Mouse (Mus musculus) ES-E14 (cell line): Measurements from ENCODE around the gene Tma16. TPM values are rescaled to one million over a fixed set of nuclear protein-coding genes. Genes with fewer than 3 reads are reported as not detected.

Experiments
- DNase-seq: peaks from one replicate; pipeline ENCODE4 v3.0.0-alpha.2; 2013; ENCODE audit warnings: low read depth, low spot score
- H3K27ac ChIP-seq: 2 replicates; pipeline ENCODE4 v1.5.1; 2012; ENCODE audit warnings: low read depth, mild to moderate bottlenecking, low read length, moderate library complexity, mixed read lengths; ENCODE audit not compliant: poor library complexity, insufficient read depth, severe bottlenecking
- H3K36me3 ChIP-seq: 2 replicates; pipeline ENCODE4 v1.6.1; 2012; ENCODE audit warnings: mild to moderate bottlenecking, low read length, moderate library complexity, mixed read lengths; ENCODE audit not compliant: control insufficient read depth, poor library complexity, insufficient read depth, severe bottlenecking
- H3K4me1 ChIP-seq, 2 experiments: fragments of 150-350 bp in 1 of 2; sonication (generic) in 1 of 2; 2 replicates each; pipeline ENCODE4 v1.6.1; 2012; ENCODE audit warnings: low read length in 2 of 2, mild to moderate bottlenecking in 1 of 2, mixed read lengths in 1 of 2; ENCODE audit not compliant: control insufficient read depth in 2 of 2, insufficient read depth in 2 of 2, poor library complexity in 1 of 2
- H3K4me3 ChIP-seq, 2 experiments: fragments of 150-350 bp in 1 of 2; sonication (generic) in 1 of 2; 2 replicates each; pipeline ENCODE4 v1.5.1; 2012; ENCODE audit warnings: low read length in 2 of 2, low read depth in 1 of 2, mild to moderate bottlenecking in 1 of 2, mixed read lengths in 1 of 2; ENCODE audit not compliant: insufficient read depth in 1 of 2, poor library complexity in 1 of 2, severe bottlenecking in 1 of 2
- H3K9ac ChIP-seq: 2 replicates; pipeline ENCODE4 v1.6.1; 2012; ENCODE audit warnings: low read depth, mild to moderate bottlenecking, low read length, mixed read lengths; ENCODE audit not compliant: poor library complexity, insufficient read depth, severe bottlenecking
- H3K9me3 ChIP-seq: fragments of 150-350 bp; sonication (generic); 2 replicates; pipeline ENCODE4 v1.6.1; 2012; ENCODE audit warnings: low read depth, mild to moderate bottlenecking, low read length; ENCODE audit not compliant: control insufficient read depth, insufficient read depth
- CHD2 ChIP-seq: IDR thresholded peaks from 2 replicates; pipeline ENCODE4 v1.6.1; 2014; ENCODE audit warnings: mild to moderate bottlenecking, low read depth, low read length, inconsistent platforms
- HCFC1 ChIP-seq: IDR thresholded peaks from 2 replicates; pipeline ENCODE4 v1.6.1; 2012; ENCODE audit warnings: low read length, inconsistent platforms, borderline replicate concordance; ENCODE audit not compliant: insufficient read depth
- MAFK ChIP-seq: IDR thresholded peaks from 2 replicates; pipeline ENCODE4 v1.6.1; 2014; ENCODE audit warnings: mild to moderate bottlenecking, low read depth, low read length, inconsistent platforms; ENCODE audit not compliant: insufficient read depth
- ZC3H11A ChIP-seq: IDR thresholded peaks from 2 replicates; pipeline ENCODE4 v1.6.1; 2012; ENCODE audit warnings: low read depth, mild to moderate bottlenecking, inconsistent platforms, low read length, borderline replicate concordance
- ZNF384 ChIP-seq: IDR thresholded peaks from 2 replicates; pipeline ENCODE4 v1.6.1; 2012; ENCODE audit warnings: low read depth, low read length, inconsistent platforms
- in situ Hi-C, 2 experiments: fragments of 600-800 bp; cut with MboI; formaldehyde crosslinking; loops; one replicate each; pipeline ENCODE4 v1.15.1; 2025; ENCODE audit warnings: low sequenced_read_pairs in 2 of 2, inconsistent platforms in 1 of 2; ENCODE audit not compliant: unreplicated experiment in 2 of 2
- total RNA-seq: library from RNA; depleted of rRNA; stranded (reverse); fragments of 300-350 nt; gene quantifications from 2 replicates; pipeline ENCODE4 v1.2.3, GENCODE M21; 2012

Gene Tma16
- total RNA-seq, 1 experiment: 48.0 TPM

DNA sequence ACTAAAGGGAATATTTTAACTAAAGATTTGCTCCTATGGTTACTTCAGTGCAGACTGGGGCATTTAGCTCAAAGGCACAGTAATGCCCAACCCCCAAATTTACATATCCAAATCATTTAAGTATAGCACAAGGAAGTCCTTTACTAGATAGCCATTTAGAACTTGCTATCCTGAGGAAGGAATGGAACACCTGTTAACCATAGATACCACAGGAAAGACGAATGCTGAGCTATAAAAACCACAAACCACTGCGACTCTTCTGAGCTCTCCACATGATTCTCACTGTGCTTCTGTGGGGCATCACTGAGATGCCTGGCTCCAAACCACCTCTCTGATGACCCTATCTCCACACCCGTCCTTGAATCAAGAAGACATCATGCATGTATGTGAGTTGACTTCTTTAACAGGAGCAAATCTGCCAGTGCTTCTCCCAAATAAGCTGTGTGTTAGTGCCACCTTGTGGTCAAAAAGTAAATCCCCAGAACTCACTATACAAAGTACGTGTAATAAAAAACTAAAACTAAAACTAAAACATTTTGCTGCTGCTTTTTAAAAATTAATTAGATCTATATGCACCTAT is 10.8 kb upstream of the Tma16 start:
- Histone ChIP-seq H3K4me1 (no peaks in the 10 kb centered on the region), H3K27ac (no peak overlapping the region), H3K9ac (no peak overlapping the region), H3K36me3 (no peaks in the 10 kb centered on the region), H3K4me3 (no peak overlapping the region), H3K9me3 (no peaks in the 10 kb centered on the region)
- in situ Hi-C loops: no loop called here
- no peak for DNase-seq
- TF ChIP-seq ZC3H11A (0 out of 2 replicates have a peak, but pooled peaks have one; percentile 28), CHD2 (no peak)

DNA sequence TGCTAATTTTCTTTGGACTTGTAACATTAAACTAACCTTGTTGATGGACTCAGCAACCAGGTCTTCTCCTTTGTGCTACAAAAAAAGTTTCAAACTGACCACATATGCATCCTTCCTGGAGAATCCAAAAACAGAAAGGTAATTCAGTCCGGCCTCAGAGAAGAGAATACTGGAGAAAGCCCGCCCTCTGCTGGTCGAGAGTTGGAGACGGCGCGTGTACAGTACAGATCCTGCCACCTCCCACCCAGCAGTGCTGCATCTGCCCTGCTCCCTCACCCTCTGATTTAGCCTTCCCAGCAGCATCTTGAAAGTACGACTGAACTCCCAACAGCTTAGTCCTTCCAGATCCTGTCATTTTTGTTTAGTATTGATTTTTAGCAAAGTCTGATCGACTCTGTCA is 9.4 kb upstream of the Tma16 start:
- Histone ChIP-seq H3K36me3 (no peaks in the 10 kb centered on the region), H3K27ac (no peak overlapping the region), H3K9ac (no peak overlapping the region), H3K9me3 (no peaks in the 10 kb centered on the region), H3K4me1 (no peaks in the 10 kb centered on the region), H3K4me3 (no peak overlapping the region)
- in situ Hi-C loops: no loop called here
- no peak for TF ChIP-seq MAFK
- no peak for TF ChIP-seq CHD2
- 0 out of 2 replicates have a peak, but pooled peaks have one; percentile 26 for TF ChIP-seq ZC3H11A
- DNase-seq: no peak

DNA sequence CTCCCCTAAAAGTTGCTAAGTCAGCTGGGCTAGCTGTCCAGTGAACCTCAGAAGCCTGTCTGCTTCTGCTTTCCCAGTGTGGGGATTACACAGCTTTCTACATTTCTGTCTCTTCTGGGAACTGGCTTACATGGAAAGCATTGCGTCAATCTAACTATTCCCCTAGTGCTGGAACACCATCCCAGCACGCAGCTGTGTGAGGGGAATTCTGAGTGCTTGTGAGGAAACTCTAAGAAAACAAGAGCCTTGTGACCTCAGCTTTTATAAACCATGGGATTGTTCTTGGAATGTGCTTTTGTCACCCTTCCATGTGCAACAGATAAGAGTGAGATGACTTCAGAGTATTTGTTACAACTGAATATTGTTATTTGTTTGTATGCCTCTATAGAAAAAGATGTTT is 8.2 kb upstream of the Tma16 start:
- Histone ChIP-seq H3K9ac (no peak overlapping the region), H3K4me1 (no peaks in the 10 kb centered on the region), H3K36me3 (no peaks in the 10 kb centered on the region), H3K9me3 (no peaks in the 10 kb centered on the region), H3K27ac (no peak overlapping the region), H3K4me3 (no peak overlapping the region)
- no peak for DNase-seq
- in situ Hi-C loops: no loop called here
- TF ChIP-seq MAFK (no peak), ZC3H11A (no peak), HCFC1 (no peak), ZNF384 (no peak), CHD2 (no peak)

DNA sequence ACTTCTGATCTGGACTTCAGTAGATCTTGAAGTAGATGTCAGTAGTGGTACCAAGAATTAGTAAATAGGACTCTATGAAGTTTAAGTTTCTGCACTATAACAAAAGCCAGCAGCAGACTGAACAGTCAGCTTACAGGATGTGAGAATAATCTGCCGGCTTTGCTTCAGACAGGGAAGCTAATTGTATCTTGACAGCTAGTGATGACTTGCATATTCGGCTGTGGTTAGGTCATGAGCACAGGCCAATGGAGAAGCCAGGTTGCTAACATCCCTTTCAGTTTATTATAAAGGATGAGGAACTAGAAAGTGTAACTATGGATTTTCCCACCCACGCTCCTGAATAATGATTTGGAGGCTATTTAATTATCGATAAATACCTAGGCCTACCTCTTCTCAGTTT is 4.3 kb upstream of the Tma16 start:
- no peak overlapping the region for H3K9ac ChIP-seq
- H3K27ac ChIP-seq: no peak overlapping the region
- no peak for DNase-seq
- no peaks in the 10 kb centered on the region for H3K36me3 ChIP-seq
- H3K4me3 ChIP-seq: no peak overlapping the region
- H3K4me1 ChIP-seq: peaks cover 0 to 2% of the 10 kb centered on the region in 2 experiments; a peak in 2 of 4 replicates
- H3K9me3 ChIP-seq: no peaks in the 10 kb centered on the region
- in situ Hi-C loops: no loop called here
- no peak for TF ChIP-seq HCFC1
- TF ChIP-seq MAFK: no peak
- TF ChIP-seq CHD2: no peak

DNA sequence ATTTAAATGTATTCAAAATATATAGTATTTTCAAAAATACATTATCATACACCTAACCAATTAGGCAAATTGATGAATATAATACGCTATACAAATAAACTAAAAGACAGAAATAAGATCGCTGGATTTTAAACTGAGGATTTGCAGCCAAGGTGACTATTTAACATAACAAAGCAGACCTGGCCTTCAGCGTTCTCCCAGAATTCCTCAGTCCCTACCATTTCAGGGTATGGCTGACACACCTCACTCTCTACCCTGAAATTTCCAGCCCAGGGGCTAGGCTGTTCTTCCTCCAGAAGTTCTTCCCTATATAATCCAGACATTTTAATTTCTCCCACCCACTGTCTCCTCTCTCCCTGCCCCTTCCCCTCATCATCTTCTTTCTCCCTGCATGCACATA is 2.2 kb upstream of the Tma16 start:
- in situ Hi-C loops: no loop called here
- TF ChIP-seq ZC3H11A (no peak), ZNF384 (no peak), MAFK (no peak), HCFC1 (no peak), CHD2 (no peak)
- H3K4me3 ChIP-seq: no peak overlapping the region
- H3K4me1 ChIP-seq: peaks cover 0 to 2% of the 10 kb centered on the region in 2 experiments; a peak in 2 of 4 replicates
- H3K9me3 ChIP-seq: no peaks in the 10 kb centered on the region
- no peak overlapping the region for H3K27ac ChIP-seq
- H3K9ac ChIP-seq: no peak overlapping the region; the same call in 1 of the 2 replicates
- DNase-seq: no peak
- H3K36me3 ChIP-seq: peaks cover 3% of the 10 kb centered on the region; the same call in 1 of the 2 replicates
